Mouse (Mus musculus) testis, postnatal 14 days (tissue): Measurements from ENCODE around the gene Slc16a6.

Source experiments
- DNase-seq: peaks from one replicate; pipeline ENCODE4 v3.0.0; 2021; ENCODE audit warnings: low spot score

Gene Slc16a6

GRCm38 (mm10) chr11:109445438-109446035 lies 27.9 kb downstream of the Slc16a6 start:
- DNase-seq = no peak

- no peak for DNase-seq
Measured at GRCm38 (mm10) chr11:109444600-109444999, 28.8 kb downstream of the Slc16a6 start.

- DNase-seq = no peak
Measured at GRCm38 (mm10) chr11:109443468-109444263, 29.7 kb downstream of the Slc16a6 start.

GRCm38 (mm10) chr11:109442166-109442730 lies 31.1 kb downstream of the Slc16a6 start:
- no peak for DNase-seq

GRCm38 (mm10) chr11:109441119-109441518 lies 32.3 kb downstream of the Slc16a6 start:
- no peak for DNase-seq

GRCm38 (mm10) chr11:109440641-109441040 lies 32.8 kb downstream of the Slc16a6 start:
- DNase-seq = no peak

GRCm38 (mm10) chr11:109439829-109440340 lies 33.5 kb downstream of the Slc16a6 start:
- DNase-seq = peak; percentile 43

GRCm38 (mm10) chr11:109439209-109439608 lies 34.2 kb downstream of the Slc16a6 start:
- DNase-seq = no peak

- no peak for DNase-seq
Measured at GRCm38 (mm10) chr11:109436889-109437288, 36.5 kb downstream of the Slc16a6 start.

GRCm38 (mm10) chr11:109434233-109434798 lies 39.1 kb downstream of the Slc16a6 start:
- no peak for DNase-seq

GRCm38 (mm10) chr11:109427353-109427752 lies 46.0 kb downstream of the Slc16a6 start:
- DNase-seq = peak; percentile 53

GRCm38 (mm10) chr11:109426272-109426586 lies 47.2 kb downstream of the Slc16a6 start:
- DNase-seq = no peak

GRCm38 (mm10) chr11:109425392-109426271 lies 47.8 kb downstream of the Slc16a6 start, which contains the start of gene Amz2:
Amz2 (plus strand) TSS chr11:109425946.
- DNase-seq = peak; percentile 98

- DNase-seq = no peak
Measured at GRCm38 (mm10) chr11:109423294-109423693, 50.1 kb downstream of the Slc16a6 start.

GRCm38 (mm10) chr11:109422263-109422662 lies 51.1 kb downstream of the Slc16a6 start:
- no peak for DNase-seq

GRCm38 (mm10) chr11:109421205-109421604 lies 52.2 kb downstream of the Slc16a6 start:
- DNase-seq = no peak

- no peak for DNase-seq
Measured at GRCm38 (mm10) chr11:109420567-109420962, 52.8 kb downstream of the Slc16a6 start.

GRCm38 (mm10) chr11:109419961-109420566 lies 53.3 kb downstream of the Slc16a6 start:
- DNase-seq = no peak

GRCm38 (mm10) chr11:109419461-109419860 lies 53.9 kb downstream of the Slc16a6 start:
- no peak for DNase-seq

- DNase-seq = no peak
Measured at GRCm38 (mm10) chr11:109417472-109418040, 55.8 kb downstream of the Slc16a6 start.
